Mouse (Mus musculus) C2C12 (cell line): ENCODE results near the gene Fbn1. TPM values are rescaled to one million over a fixed set of nuclear protein-coding genes. Genes with fewer than 3 reads are reported as not detected.
A peak's percentile ranks its signal among the peaks of the same experiment; 100 is the strongest.
"Not testable (repeated sequence)": the region's sequence is repeated elsewhere in the genome, so short reads cannot be mapped to it uniquely, and the experiment has no call there.

Source experiments
- H3K27me3 ChIP-seq: one replicate; pipeline ENCODE4 v1.6.1; 2011; ENCODE audit not compliant: control insufficient read depth, insufficient read depth, insufficient read length
- H3K36me3 ChIP-seq: one replicate; pipeline ENCODE4 v1.6.1; 2011; ENCODE audit not compliant: control insufficient read depth, insufficient read depth
- H3K4me3 ChIP-seq: one replicate; pipeline ENCODE4 v1.5.1; 2011; ENCODE audit warnings: mild to moderate bottlenecking, control low read depth; ENCODE audit not compliant: poor library complexity, insufficient read depth, severe bottlenecking
- H3K79me2 ChIP-seq: one replicate; pipeline ENCODE4 v1.6.1; 2011; ENCODE audit not compliant: control insufficient read depth, insufficient read depth
- H3K79me3 ChIP-seq: one replicate; pipeline ENCODE4 v1.6.1; 2011; ENCODE audit warnings: low read depth, control low read depth
- H3ac ChIP-seq: one replicate; pipeline ENCODE3; 2011; ENCODE audit warnings: low read depth; ENCODE audit not compliant: control insufficient read depth, insufficient read length
- CEBPB ChIP-seq: IDR thresholded peaks from one replicate; pipeline ENCODE4 v1.6.1; 2011; ENCODE audit warnings: low read depth, mild to moderate bottlenecking, control low read depth, moderate library complexity
- CTCF ChIP-seq: IDR thresholded peaks from one replicate; pipeline ENCODE4 v1.5.1; 2011; ENCODE audit not compliant: control insufficient read depth, insufficient read depth, insufficient read length
- FOSL1 ChIP-seq: IDR thresholded peaks from one replicate; pipeline ENCODE4 v1.8.0; 2011; ENCODE audit warnings: mild to moderate bottlenecking, low read length; ENCODE audit not compliant: poor library complexity, insufficient read depth, severe bottlenecking
- MAX ChIP-seq: IDR thresholded peaks from one replicate; pipeline ENCODE4 v1.6.1; 2011; ENCODE audit warnings: mild to moderate bottlenecking, control low read depth
- MYOD1 ChIP-seq: IDR thresholded peaks from one replicate; pipeline ENCODE4 v1.6.1; 2011; ENCODE audit warnings: low read depth; ENCODE audit not compliant: control insufficient read depth, insufficient read length
- MYOG ChIP-seq: IDR thresholded peaks from one replicate; pipeline ENCODE4 v1.6.1; 2011; ENCODE audit not compliant: control insufficient read depth, insufficient read length; ENCODE audit errors: extremely low read depth
- USF1 ChIP-seq: IDR thresholded peaks from one replicate; pipeline ENCODE4 v1.6.1; 2011; ENCODE audit warnings: low read depth, mild to moderate bottlenecking, control low read depth, moderate library complexity
- polyA plus RNA-seq: library from polyadenylated mRNA; unstranded; fragments of >200 nt; fragmentation: generic; extraction: Trizol; gene quantifications from one replicate; pipeline ENCODE4 v1.2.1, GENCODE M21; 2012; ENCODE audit warnings: missing spikeins

The Fbn1 gene
- polyA plus RNA-seq, 1 experiment: 14.8 TPM

DNA sequence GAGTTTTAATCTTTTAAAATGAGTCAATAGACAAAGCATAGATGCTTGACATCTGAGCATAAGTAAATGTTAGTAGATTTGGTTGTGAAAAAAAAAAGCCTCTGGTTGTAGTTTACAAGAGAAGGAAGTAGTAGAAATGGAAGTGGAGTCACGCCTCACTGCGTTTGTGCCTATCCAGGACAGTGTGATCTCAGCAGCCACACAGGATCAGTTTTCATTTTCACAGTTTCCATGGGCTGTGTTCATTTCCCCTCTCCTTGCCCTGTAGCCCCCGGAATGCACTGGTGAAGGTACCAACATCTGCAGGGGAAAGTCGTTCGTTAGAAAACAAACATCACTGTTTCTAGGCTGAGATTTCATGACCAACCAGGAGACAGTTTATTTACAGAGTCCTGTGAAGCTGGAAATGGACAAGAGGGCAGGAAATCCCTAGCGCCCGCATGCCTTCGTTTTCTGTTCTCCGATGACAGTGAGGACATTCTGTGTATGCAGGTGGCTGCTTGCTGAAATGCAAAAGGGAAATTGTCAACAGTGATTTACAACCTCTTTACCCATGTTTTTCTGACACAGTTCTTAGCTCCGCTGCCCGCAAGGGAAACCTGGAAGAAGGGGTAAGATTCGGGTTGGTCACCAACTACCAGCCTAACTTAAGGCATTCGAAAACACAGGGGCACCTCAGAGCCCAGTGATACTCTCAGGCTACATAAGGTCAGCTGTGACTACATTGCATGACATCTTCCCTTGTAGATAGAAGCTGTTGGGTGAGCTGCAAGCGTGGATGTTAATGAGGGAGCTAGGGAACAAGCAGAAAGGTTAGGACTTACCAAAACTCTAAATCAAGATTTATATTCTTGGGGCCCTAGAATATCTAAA is 225.2 kb downstream of the Fbn1 start:
- TF ChIP-seq MYOG: no peak
- TF ChIP-seq CTCF: no peak
- no peak for TF ChIP-seq CEBPB
- TF ChIP-seq USF1: no peak
- TF ChIP-seq MYOD1: no peak
- TF ChIP-seq MAX: no peak
- no peak for TF ChIP-seq FOSL1
- H3K79me2 ChIP-seq: no peaks in the 10 kb centered on the region

DNA sequence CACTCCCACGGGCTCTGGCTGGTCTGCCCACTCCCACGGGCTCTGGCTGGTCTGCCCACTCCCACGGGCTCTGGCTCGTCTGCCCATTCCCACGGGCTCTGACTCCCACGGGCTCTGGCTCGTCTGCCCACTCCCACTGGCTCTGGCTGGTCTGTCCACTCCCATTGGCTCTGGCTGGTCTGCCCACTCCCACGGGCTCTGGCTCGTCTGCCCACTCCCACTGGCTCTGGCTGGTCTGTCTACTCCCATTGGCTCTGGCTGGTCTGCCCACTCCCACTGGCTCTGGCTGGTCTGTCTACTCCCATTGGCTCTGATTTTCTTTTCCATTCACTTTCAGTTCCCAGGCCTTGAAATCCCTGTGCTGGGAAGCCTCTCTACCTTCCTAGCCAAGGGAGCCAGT is 227.8 kb downstream of the Fbn1 start:
- not testable (repeated sequence) for H3K4me3 ChIP-seq, H3K79me3 ChIP-seq, H3K27me3 ChIP-seq, H3ac ChIP-seq, H3K79me2 ChIP-seq, H3K36me3 ChIP-seq

More for the DNA sequence above, 225.2 kb downstream of the Fbn1 start:
- Histone ChIP-seq H3ac (no peak overlapping the region), H3K79me3 (no peaks in the 10 kb centered on the region), H3K27me3 (no peaks in the 10 kb centered on the region), H3K4me3 (no peak overlapping the region), H3K36me3 (no peaks in the 10 kb centered on the region)

DNA sequence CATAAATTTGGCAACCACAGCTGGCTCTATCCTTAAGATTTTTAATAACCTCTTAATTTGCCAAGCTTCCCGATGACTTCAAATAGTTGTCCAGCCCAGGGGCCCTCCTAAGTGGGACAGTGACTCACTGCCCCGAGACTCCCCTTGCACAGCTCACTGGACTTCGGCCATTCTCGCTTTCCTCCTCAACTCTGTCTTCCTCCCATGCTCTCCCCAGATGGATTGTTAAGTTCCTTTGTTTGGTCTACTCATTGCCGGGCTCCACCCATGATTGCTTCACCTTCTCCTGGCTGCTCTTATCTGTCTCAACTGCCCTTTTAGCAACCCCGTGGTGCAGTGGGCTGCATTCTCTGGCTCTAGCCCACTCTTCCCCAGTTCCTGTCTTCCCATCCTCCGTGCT is 229.3 kb downstream of the Fbn1 start:
- Histone ChIP-seq H3K79me3 (no peaks in the 10 kb centered on the region), H3ac (no peak overlapping the region), H3K36me3 (no peaks in the 10 kb centered on the region), H3K4me3 (no peak overlapping the region), H3K79me2 (no peaks in the 10 kb centered on the region), H3K27me3 (no peaks in the 10 kb centered on the region)
- no peak for TF ChIP-seq MYOG
- TF ChIP-seq CEBPB: peak; percentile 86
- peak; percentile 78 for TF ChIP-seq MAX
- no peak for TF ChIP-seq CTCF
- TF ChIP-seq USF1: no peak

DNA sequence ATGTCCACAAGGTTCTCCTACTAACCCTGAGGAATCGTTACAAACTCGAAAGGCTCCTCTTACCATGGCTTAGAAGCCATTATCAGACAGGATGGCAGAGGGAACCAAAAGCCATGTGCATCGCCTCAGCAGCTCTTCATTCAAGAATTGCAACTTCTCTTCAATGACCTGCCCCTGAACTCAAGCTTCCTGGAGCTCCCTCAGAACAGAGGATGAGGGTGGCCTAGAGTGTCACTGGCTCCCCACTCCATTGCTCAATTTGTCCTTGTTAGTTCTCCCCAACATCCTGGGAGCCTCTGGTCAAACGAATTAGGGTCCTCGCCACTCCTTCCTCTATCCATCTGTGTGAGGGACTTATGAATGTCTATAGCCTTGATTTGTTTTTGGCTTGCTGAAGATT is 231.1 kb downstream of the Fbn1 start:
- H3K79me2 ChIP-seq: no peaks in the 10 kb centered on the region
- TF ChIP-seq FOSL1: no peak
- TF ChIP-seq MAX: no peak
- TF ChIP-seq CEBPB: no peak
- TF ChIP-seq MYOG: no peak
- TF ChIP-seq MYOD1: no peak
- no peak overlapping the region for H3ac ChIP-seq
- no peaks in the 10 kb centered on the region for H3K79me3 ChIP-seq
- no peak overlapping the region for H3K4me3 ChIP-seq
- H3K36me3 ChIP-seq: no peaks in the 10 kb centered on the region
- no peaks in the 10 kb centered on the region for H3K27me3 ChIP-seq

GRCm38 (mm10) chr2:125275617-125276016 is 232.2 kb downstream of the Fbn1 start:
- no peaks in the 10 kb centered on the region for H3K79me2 ChIP-seq
- no peaks in the 10 kb centered on the region for H3K27me3 ChIP-seq
- no peak overlapping the region for H3ac ChIP-seq
- H3K4me3 ChIP-seq: no peak overlapping the region
- H3K36me3 ChIP-seq: no peaks in the 10 kb centered on the region
- TF ChIP-seq FOSL1 (no peak), USF1 (no peak), CTCF (no peak), MYOG (no peak)
- no peaks in the 10 kb centered on the region for H3K79me3 ChIP-seq

- TF ChIP-seq FOSL1 (no peak), MYOD1 (no peak), CTCF (no peak), MAX (no peak), USF1 (no peak), MYOG (no peak), CEBPB (no peak)
- H3K4me3 ChIP-seq: no peak overlapping the region
- H3K79me2 ChIP-seq: no peaks in the 10 kb centered on the region
- no peak overlapping the region for H3ac ChIP-seq
- H3K36me3 ChIP-seq: peaks cover 5% of the 10 kb centered on the region
- no peaks in the 10 kb centered on the region for H3K79me3 ChIP-seq
- H3K27me3 ChIP-seq: no peaks in the 10 kb centered on the region
Observed at GRCm38 (mm10) chr2:125268876-125269275, 238.9 kb downstream of the Fbn1 start.
